Mouse (Mus musculus) layer of hippocampus, adult 11-12 months (tissue): ENCODE measurements around the gene Esf1.
"Not testable (repeated sequence)": the region's sequence is repeated elsewhere in the genome, so short reads cannot be mapped to it uniquely, and the experiment has no call there.

ENCODE experiments used
- DNase-seq: peaks from one replicate; pipeline ENCODE4 v3.0.0; 2022; ENCODE audit warnings: low spot score

Esf1 gene

DNA sequence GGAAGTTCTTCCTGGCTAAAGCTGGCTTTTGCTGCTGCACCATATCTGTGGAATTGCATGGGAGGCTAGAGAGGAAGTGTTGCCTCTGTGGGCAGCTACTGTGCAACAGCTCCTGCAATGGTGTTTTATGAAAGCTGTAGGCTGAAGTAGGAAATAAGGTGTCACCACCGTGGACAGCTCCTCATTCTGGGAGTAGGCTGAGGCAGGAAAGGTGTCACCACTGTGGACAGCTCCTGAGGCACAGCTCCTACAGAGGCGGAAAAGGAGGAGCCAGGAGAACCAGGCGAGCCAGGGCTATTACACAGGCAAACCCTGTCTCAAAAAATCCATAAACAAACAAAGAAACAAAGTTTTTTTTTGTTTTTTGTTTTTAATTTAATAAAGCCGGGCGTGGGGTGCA lies 74.3 kb downstream of the Esf1 start:
- no peak for DNase-seq

DNA sequence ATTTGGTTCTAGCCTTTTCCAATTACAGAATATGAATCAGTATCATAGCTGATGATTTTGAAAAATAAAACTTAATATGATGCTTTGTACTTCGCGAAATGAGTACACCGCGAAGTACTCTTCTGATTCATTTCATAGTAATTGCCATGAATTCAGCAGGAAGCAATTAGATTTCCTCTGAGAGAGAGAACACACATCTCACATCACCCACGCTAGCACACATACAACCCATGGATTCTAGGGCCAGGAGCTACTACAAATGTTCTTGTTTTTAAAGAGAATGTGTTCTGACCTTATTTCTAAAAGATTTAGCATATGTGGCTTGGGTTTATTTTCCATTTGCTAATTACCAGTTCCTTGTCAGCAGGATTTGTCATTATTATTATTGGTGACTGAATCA lies 76.9 kb downstream of the Esf1 start:
- no peak for DNase-seq

DNA sequence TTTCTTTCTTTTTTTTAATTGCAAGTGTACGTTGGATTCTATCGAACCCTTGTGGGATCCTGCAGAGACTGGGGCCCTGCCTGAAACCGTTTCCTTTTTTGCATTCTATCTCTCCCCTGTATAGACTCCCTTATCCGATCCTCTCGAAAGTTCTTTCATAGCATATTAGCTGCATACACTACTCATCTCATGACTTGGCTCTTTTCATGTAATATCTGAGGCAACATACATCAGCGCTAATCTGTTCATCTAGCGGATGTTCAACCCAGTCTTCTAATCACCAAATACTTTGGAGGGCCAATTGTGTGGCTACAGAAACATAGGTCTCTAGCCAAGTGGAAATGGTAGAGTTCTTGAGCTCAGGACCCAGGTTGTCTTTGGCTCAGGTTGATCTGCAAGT lies 86.1 kb downstream of the Esf1 start:
- DNase-seq = no peak

DNA sequence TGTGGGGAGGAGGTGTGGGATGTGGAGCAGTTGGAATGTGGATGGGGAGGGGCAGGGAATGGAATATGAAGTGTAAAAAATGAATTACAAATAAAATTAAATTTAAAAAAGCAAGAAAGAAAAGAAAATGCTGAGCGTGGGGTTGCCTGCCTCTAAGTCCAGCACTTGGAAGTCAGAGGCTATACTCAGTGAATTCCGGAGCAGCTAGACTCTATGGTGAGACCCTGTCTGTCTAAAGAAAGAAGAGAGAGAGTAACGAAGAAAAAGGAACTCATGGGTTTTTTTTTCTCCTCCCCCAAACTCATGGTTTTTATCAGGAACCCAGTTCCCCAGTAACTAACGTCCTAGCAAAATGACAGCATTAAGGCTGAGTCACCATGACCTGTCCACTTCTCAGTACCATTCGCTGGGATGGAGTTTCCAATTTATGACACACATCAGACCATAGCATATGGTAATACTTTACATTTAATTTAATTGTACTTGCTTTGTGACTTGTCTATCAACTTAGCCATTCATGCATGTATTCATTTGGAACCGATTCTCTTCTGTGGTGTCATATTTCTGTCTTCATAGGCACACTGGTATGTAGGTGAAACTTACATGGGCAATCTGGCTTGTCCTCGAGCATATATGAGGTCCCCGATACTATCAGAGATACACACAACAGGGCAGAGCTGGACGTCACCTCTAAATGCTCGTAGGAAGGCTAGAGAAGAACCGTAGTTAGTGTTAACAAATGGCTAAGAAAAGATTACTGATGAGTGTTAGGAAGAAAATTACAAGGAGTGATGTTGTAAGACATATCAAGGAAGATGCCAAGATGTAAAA lies 89.4 kb downstream of the Esf1 start:
- no peak for DNase-seq

DNA sequence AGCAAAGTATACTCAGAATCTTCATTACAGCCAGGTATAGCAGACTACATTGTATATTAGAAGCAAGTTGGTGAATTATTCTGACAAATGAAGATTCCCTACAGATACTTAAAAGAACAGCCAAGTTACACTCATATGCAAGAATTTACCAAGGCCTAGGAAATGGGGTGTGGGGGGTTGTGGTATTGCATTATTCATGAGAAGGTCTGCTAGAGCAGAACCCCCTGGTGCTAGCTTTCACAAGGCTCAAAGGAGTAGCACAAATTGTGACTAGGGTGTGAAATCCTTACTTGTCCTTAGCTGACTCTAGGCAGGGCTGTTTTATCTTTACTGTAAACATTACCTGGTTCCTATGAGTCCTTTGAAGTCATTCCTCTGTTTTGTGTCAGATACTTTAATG lies 91.1 kb downstream of the Esf1 start:
- DNase-seq = not testable (repeated sequence)

DNA sequence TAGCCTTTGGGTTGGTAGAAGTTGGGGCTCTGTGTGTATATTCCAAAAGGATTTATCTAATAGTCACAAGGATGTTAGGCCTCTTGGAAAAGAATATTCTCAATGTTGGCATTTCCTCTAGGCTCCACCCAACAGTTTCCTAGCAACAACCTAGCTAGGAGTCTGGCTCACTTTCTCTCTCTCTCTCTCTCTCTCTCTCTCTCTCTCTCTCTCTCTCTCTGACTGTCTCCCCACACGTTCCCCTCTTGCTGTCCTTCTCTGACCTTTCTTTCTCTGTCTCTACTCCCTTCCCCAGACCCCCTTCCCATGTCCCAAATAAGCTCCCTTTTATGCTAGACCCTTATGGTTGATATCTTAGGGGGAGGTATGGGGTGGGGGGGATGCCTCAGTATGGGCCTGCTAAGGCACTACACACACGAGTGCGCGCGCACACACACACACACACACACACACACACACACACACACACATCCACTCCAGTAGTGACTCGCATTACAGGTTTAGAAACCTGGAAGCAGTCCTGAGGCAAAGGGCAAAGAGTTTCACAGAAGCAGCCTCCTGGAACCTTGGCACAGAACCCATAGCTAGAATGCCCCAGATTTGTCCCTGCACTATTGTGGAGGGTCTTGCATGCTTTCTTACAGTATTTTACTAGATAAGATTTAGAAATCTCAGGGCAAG lies 91.6 kb downstream of the Esf1 start:
- DNase-seq = no peak

DNA sequence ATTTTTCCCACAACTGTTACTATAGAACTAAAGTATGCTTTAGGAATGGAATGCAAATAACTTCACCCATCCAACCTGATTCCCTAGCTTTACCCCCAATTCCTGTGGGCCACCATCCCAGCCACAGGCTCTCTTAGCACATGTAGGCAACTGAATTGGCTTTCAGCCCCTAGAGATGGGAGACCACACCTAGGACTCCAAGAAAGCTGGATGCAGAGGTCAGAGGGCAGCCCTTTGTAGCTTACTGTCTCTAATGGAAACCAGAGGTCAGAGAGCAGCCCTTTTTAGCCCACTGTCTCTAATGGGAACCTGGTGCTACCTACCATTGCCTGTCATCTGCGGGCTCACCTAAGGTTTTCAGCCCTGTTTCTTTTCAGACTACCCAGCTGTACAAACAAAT lies 92.9 kb downstream of the Esf1 start:
- no peak for DNase-seq

DNA sequence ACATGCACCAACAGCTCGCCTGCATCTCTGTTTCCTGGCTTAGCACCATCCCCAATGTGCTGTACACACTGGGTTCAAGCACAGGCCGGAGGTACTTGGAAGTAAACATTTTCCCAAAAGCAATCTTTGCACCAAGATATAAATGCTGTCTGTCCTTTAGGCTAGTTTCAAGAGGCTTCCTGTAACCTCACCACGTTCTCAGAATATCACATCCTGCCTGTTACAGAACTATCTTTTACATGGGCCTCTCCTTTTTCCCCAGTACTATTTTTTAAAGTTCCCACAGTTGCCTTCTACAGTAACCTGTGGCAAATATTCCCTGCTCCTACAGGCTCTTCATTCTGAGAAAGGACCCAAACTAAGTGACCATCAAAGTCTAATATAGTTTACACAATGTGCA lies 95.2 kb downstream of the Esf1 start:
- DNase-seq = no peak
